Mouse (Mus musculus) hematopoietic stem cell, adult 5-6 weeks (primary cell): ENCODE data around the gene Sprr2a1. TPM values are rescaled to one million over a fixed set of nuclear protein-coding genes. Genes with fewer than 3 reads are reported as not detected.
"Not testable (repeated sequence)": the region's sequence is repeated elsewhere in the genome, so short reads cannot be mapped to it uniquely, and the experiment has no call there.

Experiments
- ATAC-seq, 2 experiments: fragments of 125-278 bp in 1 of 2; replicated peaks in 1 of 2; 2 replicates each; pipeline ENCODE4 v1.8.0; 2016 to 2017; ENCODE audit warnings: inconsistent platforms in 2 of 2, mild to moderate bottlenecking in 2 of 2, moderate number of reproducible peaks in 2 of 2, low read depth in 1 of 2, moderate TSS enrichment in 1 of 2; ENCODE audit not compliant: low FRiP score in 2 of 2, poor library complexity in 2 of 2, severe bottlenecking in 2 of 2, insufficient read depth in 1 of 2, low TSS enrichment in 1 of 2
- total RNA-seq: library from RNA; stranded (forward); fragments of 172-1452, 232-1000 nt; gene quantifications from 2 replicates; pipeline ENCODE4 v1.2.3, GENCODE M21; 2017

Gene Sprr2a1
- not detected in 2 replicates for total RNA-seq

GRCm38 (mm10) chr3:92215569-92215968, at the start of gene Sprr2a1, which contains the start of gene Sprr2a2:
Gene Sprr2a1, plus strand, starts transcription at chr3:92215799.
Gene Sprr2a2, plus strand, starts transcription at chr3:92215920.
- ATAC-seq = peak; percentile 30 to 53; a peak in 3 of 4 replicates

- no peak for ATAC-seq
Observed at GRCm38 (mm10) chr3:92169847-92170246, 45.8 kb upstream of the Sprr2a1 start.

GRCm38 (mm10) chr3:92176880-92177279, 38.7 kb upstream of the Sprr2a1 start:
- no peak for ATAC-seq

GRCm38 (mm10) chr3:92195512-92196200, 19.9 kb upstream of the Sprr2a1 start:
- no peak for ATAC-seq

GRCm38 (mm10) chr3:92211133-92211925, 4.3 kb upstream of the Sprr2a1 start:
- ATAC-seq = not testable (repeated sequence)

- ATAC-seq = not testable (repeated sequence)
Observed at GRCm38 (mm10) chr3:92212059-92212458, 3.5 kb upstream of the Sprr2a1 start.

- ATAC-seq = not testable (repeated sequence)
Observed at GRCm38 (mm10) chr3:92213651-92214050, 1.9 kb upstream of the Sprr2a1 start.

- ATAC-seq = peak; percentile 28 to 34; a peak in 3 of 4 replicates
Observed at GRCm38 (mm10) chr3:92219031-92219430, 3.4 kb downstream of the Sprr2a1 start.

GRCm38 (mm10) chr3:92223708-92224107, 8.1 kb downstream of the Sprr2a1 start:
- ATAC-seq = not testable (repeated sequence)

- not testable (repeated sequence) for ATAC-seq
Observed at GRCm38 (mm10) chr3:92227410-92227809, 11.8 kb downstream of the Sprr2a1 start.

GRCm38 (mm10) chr3:92236463-92237189, 21.0 kb downstream of the Sprr2a1 start:
- peak; percentile 15 to 30; a peak in 1 of 4 replicates for ATAC-seq

GRCm38 (mm10) chr3:92238736-92239135, 23.1 kb downstream of the Sprr2a1 start:
- not testable (repeated sequence) for ATAC-seq

GRCm38 (mm10) chr3:92239197-92239596, 23.6 kb downstream of the Sprr2a1 start:
- 0 out of 4 replicates have a peak, but pooled peaks of 1 of the 2 experiments have one; percentile 8 for ATAC-seq

GRCm38 (mm10) chr3:92244833-92245232, 29.2 kb downstream of the Sprr2a1 start:
- not testable (repeated sequence) for ATAC-seq

GRCm38 (mm10) chr3:92246245-92246644, 30.6 kb downstream of the Sprr2a1 start:
- not testable (repeated sequence) for ATAC-seq

- not testable (repeated sequence) for ATAC-seq
Observed at GRCm38 (mm10) chr3:92248494-92248893, 32.9 kb downstream of the Sprr2a1 start.

- ATAC-seq = peak; percentile 38 to 44; a peak in 3 of 4 replicates
Observed at GRCm38 (mm10) chr3:92250450-92250849, 34.9 kb downstream of the Sprr2a1 start.
